Mouse (Mus musculus): ENCODE results near the gene Jund.

Jund gene

DNA sequence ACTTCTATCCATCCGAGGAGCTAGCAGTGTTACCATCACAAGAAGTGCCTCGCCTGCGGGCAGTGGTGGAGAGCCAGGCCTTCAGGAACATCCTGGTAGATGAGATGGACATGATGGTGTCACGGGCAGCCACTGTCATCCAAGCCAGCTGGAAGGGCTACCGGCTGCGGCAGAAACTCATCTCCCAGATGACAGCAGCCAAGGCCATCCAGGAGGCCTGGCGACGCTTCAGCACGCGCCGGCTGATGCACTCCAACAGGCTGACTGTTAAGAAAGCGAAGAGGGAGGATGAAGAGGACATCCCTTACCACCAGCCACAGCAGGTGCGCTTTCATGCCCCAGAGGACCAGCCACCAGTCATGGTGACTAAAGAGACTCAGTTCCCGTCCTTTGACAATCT is 9.5 kb downstream of the Jund start:
- Histone ChIP-seq H3K4me1 (replicated peaks; ENCODE audit: low read depth, low read length) (no peaks in the 10 kb centered on the region), H3K36me3 (ENCODE audit: insufficient read depth, low read length) (no peaks in the 10 kb centered on the region), H3K4me3 (replicated peaks; ENCODE audit: low read length) (no peak overlapping the region), H3K9me3 (ENCODE audit: low read length) (no peaks in the 10 kb centered on the region), H3K27me3 (ENCODE audit: insufficient read depth, low read length) (no peaks in the 10 kb centered on the region; the same call in 1 of the 2 replicates)
- TF ChIP-seq POU5F1 (IDR thresholded peaks at IDR 0.05; ENCODE audit: borderline replicate concordance, low read length) (no peak), NANOG (IDR thresholded peaks at IDR 0.05; ENCODE audit: borderline replicate concordance, low read length) (no peak), CTCF (conservative IDR thresholded peaks at IDR 0.05; ENCODE audit: low read length) (no peak)

DNA sequence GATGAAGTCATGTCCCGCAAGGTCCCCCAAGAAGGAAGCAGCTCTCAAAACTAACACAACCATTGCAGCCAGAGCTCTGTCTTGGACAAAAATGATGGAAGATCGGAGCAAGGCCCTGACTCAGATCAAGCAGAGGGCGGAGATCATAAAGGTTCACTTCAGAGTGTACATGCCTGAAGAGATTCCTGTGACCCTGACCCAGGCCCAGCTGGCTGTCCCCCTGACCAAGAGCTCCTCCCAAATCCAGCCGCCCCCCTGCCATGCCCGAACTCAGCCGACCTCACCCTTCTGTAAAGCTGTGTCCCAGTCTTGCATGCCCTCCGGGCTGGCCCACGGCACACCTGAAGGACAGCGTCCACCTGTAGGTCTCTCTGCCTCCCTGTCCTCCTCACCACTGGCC is 11.0 kb downstream of the Jund start:
- no peaks in the 10 kb centered on the region for H3K4me1 ChIP-seq (replicated peaks; ENCODE audit: low read depth, low read length)
- H3K4me3 ChIP-seq (replicated peaks; ENCODE audit: low read length): no peak overlapping the region
- H3K36me3 ChIP-seq (ENCODE audit: insufficient read depth, low read length): no peaks in the 10 kb centered on the region
- no peaks in the 10 kb centered on the region for H3K9me3 ChIP-seq (ENCODE audit: low read length)
- peaks cover 6% of the 10 kb centered on the region; the same call in 1 of the 2 replicates for H3K27me3 ChIP-seq (ENCODE audit: insufficient read depth, low read length)
- TF ChIP-seq NANOG (IDR thresholded peaks at IDR 0.05; ENCODE audit: borderline replicate concordance, low read length) (no peak), POU5F1 (IDR thresholded peaks at IDR 0.05; ENCODE audit: borderline replicate concordance, low read length) (no peak), CTCF (conservative IDR thresholded peaks at IDR 0.05; ENCODE audit: low read length) (no peak)

DNA sequence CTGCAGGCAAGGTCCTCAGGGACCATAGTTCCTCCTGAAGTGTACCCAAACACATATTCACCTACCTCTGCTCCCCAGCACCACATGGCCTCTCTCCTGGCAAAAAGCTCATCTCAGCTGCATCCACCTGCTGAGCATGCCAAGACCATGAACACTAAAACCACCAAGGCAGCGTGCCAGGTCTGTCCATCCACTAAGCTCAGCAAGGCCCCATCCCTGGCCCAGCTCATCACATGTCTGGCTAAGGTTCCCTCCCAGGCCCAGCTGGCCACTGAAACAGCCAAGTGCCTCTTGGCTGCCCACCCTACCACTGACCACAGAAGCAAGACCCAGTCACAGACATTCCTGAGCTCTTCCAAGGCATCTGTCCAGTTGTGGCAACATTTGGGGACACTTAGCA is 11.5 kb downstream of the Jund start:
- no peaks in the 10 kb centered on the region for H3K9me3 ChIP-seq (ENCODE audit: low read length)
- no peak overlapping the region for H3K4me3 ChIP-seq (replicated peaks; ENCODE audit: low read length)
- no peak for TF ChIP-seq POU5F1 (IDR thresholded peaks at IDR 0.05; ENCODE audit: borderline replicate concordance, low read length)
- no peak for TF ChIP-seq NANOG (IDR thresholded peaks at IDR 0.05; ENCODE audit: borderline replicate concordance, low read length)
- no peak for TF ChIP-seq CTCF (conservative IDR thresholded peaks at IDR 0.05; ENCODE audit: low read length)
- H3K36me3 ChIP-seq (ENCODE audit: insufficient read depth, low read length): no peaks in the 10 kb centered on the region
- no peaks in the 10 kb centered on the region for H3K4me1 ChIP-seq (replicated peaks; ENCODE audit: low read depth, low read length)
- peaks cover 11% of the 10 kb centered on the region; the same call in 1 of the 2 replicates for H3K27me3 ChIP-seq (ENCODE audit: insufficient read depth, low read length)

DNA sequence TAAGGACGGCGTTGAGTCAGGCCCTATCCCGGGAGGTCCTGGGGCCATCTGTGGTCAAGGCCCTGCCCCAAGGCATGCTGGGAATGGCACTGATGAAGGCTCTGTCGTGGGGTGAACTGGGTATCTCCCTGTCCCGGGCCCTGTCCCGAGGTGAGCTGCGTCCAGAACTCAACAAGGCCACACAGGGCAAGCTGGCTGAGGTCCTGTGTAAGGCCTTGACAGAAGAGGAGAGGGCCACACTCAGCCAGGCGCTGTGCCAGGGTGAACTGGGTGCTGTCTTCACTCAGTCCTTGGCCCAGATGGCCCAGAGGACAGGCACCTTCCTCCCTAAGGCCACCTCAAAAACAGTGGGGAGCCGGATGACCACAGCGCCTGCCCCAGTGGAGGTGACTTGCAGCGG is 12.3 kb downstream of the Jund start:
- H3K36me3 ChIP-seq (ENCODE audit: insufficient read depth, low read length): no peaks in the 10 kb centered on the region
- no peaks in the 10 kb centered on the region for H3K9me3 ChIP-seq (ENCODE audit: low read length)
- H3K4me1 ChIP-seq (replicated peaks; ENCODE audit: low read depth, low read length): no peaks in the 10 kb centered on the region
- peaks cover 18% of the 10 kb centered on the region for H3K27me3 ChIP-seq (ENCODE audit: insufficient read depth, low read length)
- no peak for TF ChIP-seq POU5F1 (IDR thresholded peaks at IDR 0.05; ENCODE audit: borderline replicate concordance, low read length)
- no peak for TF ChIP-seq CTCF (conservative IDR thresholded peaks at IDR 0.05; ENCODE audit: low read length)
- no peak for TF ChIP-seq NANOG (IDR thresholded peaks at IDR 0.05; ENCODE audit: borderline replicate concordance, low read length)
- no peak overlapping the region for H3K4me3 ChIP-seq (replicated peaks; ENCODE audit: low read length)

DNA sequence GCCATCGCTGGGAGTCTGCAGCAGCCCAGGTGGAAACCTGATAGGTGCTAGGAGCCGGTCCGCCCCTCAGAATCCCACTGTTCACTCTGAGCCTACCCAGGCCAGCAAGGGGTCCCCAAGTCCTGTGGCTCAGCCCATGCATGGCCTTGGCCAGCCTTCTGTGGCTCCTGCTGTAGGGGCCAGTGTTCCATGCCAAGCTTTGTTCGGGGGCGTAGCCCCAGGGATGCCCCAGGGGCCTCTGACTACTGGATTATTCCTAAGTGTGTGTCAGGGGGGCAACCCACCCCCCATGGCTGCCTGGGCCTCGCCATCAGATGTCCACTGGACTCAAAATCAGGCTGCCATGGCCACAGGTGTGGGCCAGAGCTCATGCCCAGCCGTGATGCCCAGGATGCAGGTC is 15.2 kb downstream of the Jund start:
- Histone ChIP-seq H3K36me3 (ENCODE audit: insufficient read depth, low read length) (no peaks in the 10 kb centered on the region), H3K4me3 (replicated peaks; ENCODE audit: low read length) (no peak overlapping the region), H3K4me1 (replicated peaks; ENCODE audit: low read depth, low read length) (peaks cover 18% of the 10 kb centered on the region), H3K27me3 (ENCODE audit: insufficient read depth, low read length) (peaks cover 39% of the 10 kb centered on the region), H3K9me3 (ENCODE audit: low read length) (no peaks in the 10 kb centered on the region)
- TF ChIP-seq POU5F1 (IDR thresholded peaks at IDR 0.05; ENCODE audit: borderline replicate concordance, low read length) (no peak), NANOG (IDR thresholded peaks at IDR 0.05; ENCODE audit: borderline replicate concordance, low read length) (no peak), CTCF (conservative IDR thresholded peaks at IDR 0.05; ENCODE audit: low read length) (no peak)

DNA sequence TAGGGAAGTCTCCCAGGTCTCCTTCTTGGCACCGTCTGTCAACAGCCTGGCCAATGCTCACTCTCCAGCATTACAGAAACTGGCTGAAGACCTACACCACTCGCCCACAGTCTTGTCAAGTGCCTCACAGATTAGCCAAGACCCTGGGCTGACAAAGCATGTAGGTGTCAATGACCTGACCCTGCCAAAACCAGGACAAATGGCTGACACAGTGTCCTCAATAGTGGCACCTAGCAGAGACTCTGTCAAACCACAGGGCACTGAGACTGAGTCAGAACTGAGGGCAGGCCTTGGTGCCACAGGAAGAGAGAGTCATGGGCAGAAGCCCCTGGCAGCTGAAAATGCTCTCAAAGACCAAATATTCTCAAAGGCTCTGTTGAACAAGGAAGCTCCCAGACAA is 16.3 kb downstream of the Jund start:
- TF ChIP-seq POU5F1 (IDR thresholded peaks at IDR 0.05; ENCODE audit: borderline replicate concordance, low read length): no peak
- no peak for TF ChIP-seq NANOG (IDR thresholded peaks at IDR 0.05; ENCODE audit: borderline replicate concordance, low read length)
- TF ChIP-seq CTCF (conservative IDR thresholded peaks at IDR 0.05; ENCODE audit: low read length): no peak
- Histone ChIP-seq H3K27me3 (ENCODE audit: insufficient read depth, low read length) (peaks cover 39% of the 10 kb centered on the region), H3K4me3 (replicated peaks; ENCODE audit: low read length) (no peak overlapping the region), H3K36me3 (ENCODE audit: insufficient read depth, low read length) (no peaks in the 10 kb centered on the region), H3K4me1 (replicated peaks; ENCODE audit: low read depth, low read length) (peaks cover 24% of the 10 kb centered on the region), H3K9me3 (ENCODE audit: low read length) (no peaks in the 10 kb centered on the region)

DNA sequence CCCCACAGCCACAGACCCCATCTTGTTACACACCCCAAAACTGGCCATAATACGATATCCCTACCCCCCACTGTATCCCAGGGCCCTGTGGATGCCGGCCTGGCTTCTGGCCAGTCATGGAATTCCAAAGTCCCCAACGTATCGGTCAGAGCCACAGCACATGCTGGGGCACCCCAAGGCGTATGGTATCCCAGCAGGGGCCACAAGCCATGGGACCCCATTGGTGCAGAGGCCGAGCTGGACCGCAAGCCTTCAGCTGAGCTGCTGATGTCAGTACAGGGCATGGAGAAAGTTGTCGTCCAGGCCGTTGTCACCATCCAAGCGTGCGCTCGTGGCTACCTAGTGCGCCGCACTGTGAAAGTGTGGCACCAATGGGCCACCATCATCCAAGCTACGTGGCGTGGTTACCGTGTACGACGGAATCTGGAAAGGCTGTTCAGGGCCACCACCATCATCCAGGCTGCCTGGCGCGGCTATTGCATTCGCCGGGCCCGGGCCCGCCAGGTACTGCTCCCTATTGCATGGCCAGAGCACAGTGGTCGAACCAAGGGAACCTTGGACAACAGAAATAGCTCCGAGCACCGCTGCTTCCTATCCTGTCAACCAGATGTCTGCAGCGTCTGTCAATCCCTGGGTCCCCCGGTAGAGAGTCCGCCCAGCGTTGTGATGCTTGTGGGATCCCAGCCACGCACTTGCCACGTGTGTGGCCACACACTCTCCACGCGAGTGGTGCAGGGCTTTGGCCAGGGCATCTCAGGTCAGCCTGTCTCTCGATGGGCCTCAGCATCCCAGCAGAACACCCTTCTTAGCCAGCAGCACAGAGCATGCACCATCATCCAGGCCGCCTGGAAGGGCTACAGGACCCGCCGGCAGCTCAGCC is 18.0 kb downstream of the Jund start:
- no peaks in the 10 kb centered on the region for H3K36me3 ChIP-seq (ENCODE audit: insufficient read depth, low read length)
- H3K4me1 ChIP-seq (replicated peaks; ENCODE audit: low read depth, low read length): peaks cover 34% of the 10 kb centered on the region
- TF ChIP-seq CTCF (conservative IDR thresholded peaks at IDR 0.05; ENCODE audit: low read length) (no peak), POU5F1 (IDR thresholded peaks at IDR 0.05; ENCODE audit: borderline replicate concordance, low read length) (no peak), NANOG (IDR thresholded peaks at IDR 0.05; ENCODE audit: borderline replicate concordance, low read length) (no peak)
- peak overlapping the region; percentile 65 for H3K4me3 ChIP-seq (replicated peaks; ENCODE audit: low read length)
- H3K27me3 ChIP-seq (ENCODE audit: insufficient read depth, low read length): peaks cover 39% of the 10 kb centered on the region
- no peaks in the 10 kb centered on the region for H3K9me3 ChIP-seq (ENCODE audit: low read length)

DNA sequence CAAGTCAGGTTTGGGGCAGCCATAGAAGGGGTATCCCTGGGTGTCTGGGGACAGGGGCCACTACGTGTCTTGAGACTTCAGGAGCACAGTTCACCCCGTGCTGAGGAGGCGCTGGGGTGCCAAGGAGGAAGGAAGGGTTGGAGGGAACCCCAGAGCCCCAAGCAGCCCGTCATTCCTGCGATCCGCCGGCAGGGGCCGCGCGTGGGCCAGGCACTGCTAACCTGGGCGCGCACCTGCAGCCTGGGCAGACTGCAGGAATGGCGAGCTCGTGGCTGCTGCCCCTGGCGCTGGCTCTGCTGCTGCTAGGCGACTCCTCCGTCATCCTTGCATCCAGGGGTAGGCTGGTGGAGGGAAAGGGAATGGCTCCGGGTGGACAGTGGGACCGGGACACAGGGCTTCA is 19.5 kb downstream of the Jund start, which contains the start of gene Gm3336:
Gm3336 (plus strand) TSS at position 247 of the 400 bp plus-strand sequence.
- H3K4me1 ChIP-seq (replicated peaks; ENCODE audit: low read depth, low read length): peaks cover 35% of the 10 kb centered on the region
- TF ChIP-seq POU5F1 (IDR thresholded peaks at IDR 0.05; ENCODE audit: borderline replicate concordance, low read length) (no peak), CTCF (conservative IDR thresholded peaks at IDR 0.05; ENCODE audit: low read length) (peak; percentile 43), NANOG (IDR thresholded peaks at IDR 0.05; ENCODE audit: borderline replicate concordance, low read length) (no peak)
- H3K27me3 ChIP-seq (ENCODE audit: insufficient read depth, low read length): peaks cover 39% of the 10 kb centered on the region
- H3K9me3 ChIP-seq (ENCODE audit: low read length): no peaks in the 10 kb centered on the region
- no peaks in the 10 kb centered on the region for H3K36me3 ChIP-seq (ENCODE audit: insufficient read depth, low read length)
- H3K4me3 ChIP-seq (replicated peaks; ENCODE audit: low read length): peak within 1 kb of the TSS; percentile 65

All from E14TG2a.4 (cell line).